ENCODE assay signal across 8 mouse cellular contexts in the genomic region with DNA sequence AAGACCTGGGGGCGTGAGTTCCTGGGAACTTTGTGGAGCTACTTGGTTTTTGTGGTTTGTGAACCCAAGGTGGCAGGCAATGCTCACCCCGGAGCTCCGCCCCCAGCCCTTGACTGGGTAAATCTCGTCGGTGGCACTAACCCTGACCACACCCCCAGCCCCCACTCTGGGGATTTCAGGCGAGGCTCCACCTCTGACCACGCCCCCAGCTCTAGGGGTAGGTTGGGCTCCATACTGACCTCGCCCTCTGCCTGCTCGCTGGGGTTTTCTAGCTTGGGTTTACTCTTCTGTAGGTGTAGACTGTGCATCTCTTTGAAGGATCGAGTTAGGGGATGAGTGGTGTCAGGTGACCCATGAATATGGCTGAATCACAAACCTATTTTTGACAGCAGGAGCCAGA. TPM values are rescaled to one million over a fixed set of nuclear protein-coding genes. Genes with fewer than 3 reads are reported as not detected.
DNase-seq lines count a peak whose midpoint lies in the region; ATAC-seq lines count a peak whose summit lies in the region.

No protein-coding gene starts in this region.

- H3K36me3 ChIP-seq in hindbrain, embryonic 10.5 days, result peaks cover 38% of the 10 kb centered on the region
- no peaks in the 10 kb centered on the region for H3K36me3 ChIP-seq in hindbrain, embryonic 11.5 days (ENCODE audit: control insufficient read depth, insufficient read depth, low read length)
- peaks cover 21% of the 10 kb centered on the region; the same call in 1 of the 2 replicates for H3K36me3 ChIP-seq in kidney, embryonic 16.5 days (ENCODE audit: insufficient read depth, low read length)
- peaks cover 27% of the 10 kb centered on the region for H3K36me3 ChIP-seq in midbrain, embryonic 14.5 days (ENCODE audit: control insufficient read depth, insufficient read depth, low read length)

- 9% methylated on average over 10 of the region's 10 CpGs for WGBS in hindbrain, embryonic 10.5 days
- 12% methylated on average over 10 of the region's 10 CpGs for WGBS in hindbrain, embryonic 11.5 days
- WGBS in kidney, embryonic 16.5 days, result 8% methylated on average over 10 of the region's 10 CpGs
- 13% methylated on average over 10 of the region's 10 CpGs for WGBS in midbrain, embryonic 14.5 days

- 0 out of 2 replicates have a peak overlapping the region, but pooled peaks have one; percentile 2 for H3K4me3 ChIP-seq in hindbrain, embryonic 10.5 days
- H3K4me3 ChIP-seq in hindbrain, embryonic 11.5 days (ENCODE audit: low read depth, low read length), result no peak overlapping the region
- no peak overlapping the region for H3K4me3 ChIP-seq in kidney, embryonic 16.5 days (ENCODE audit: low read length)
- no peak overlapping the region for H3K4me3 ChIP-seq in midbrain, embryonic 14.5 days (replicated peaks; ENCODE audit: low read depth, low read length)

- H3K27me3 ChIP-seq in hindbrain, embryonic 10.5 days (ENCODE audit: insufficient read depth, poor library complexity, severe bottlenecking), result peaks cover 31% of the 10 kb centered on the region
- peaks cover 19% of the 10 kb centered on the region for H3K27me3 ChIP-seq in hindbrain, embryonic 11.5 days (ENCODE audit: control insufficient read depth, insufficient read depth, low read length)
- H3K27me3 ChIP-seq in kidney, embryonic 16.5 days (ENCODE audit: insufficient read depth, low read length), result peaks cover 20% of the 10 kb centered on the region
- H3K27me3 ChIP-seq in midbrain, embryonic 14.5 days (ENCODE audit: control insufficient read depth, insufficient read depth, low read length), result peaks cover 16% of the 10 kb centered on the region

- H3K27ac ChIP-seq in hindbrain, embryonic 10.5 days, result no peak overlapping the region
- no peak overlapping the region for H3K27ac ChIP-seq in hindbrain, embryonic 11.5 days (ENCODE audit: low read depth, low read length)
- no peak overlapping the region for H3K27ac ChIP-seq in kidney, embryonic 16.5 days (ENCODE audit: low read length)
- H3K27ac ChIP-seq in midbrain, embryonic 14.5 days (replicated peaks; ENCODE audit: low read depth, low read length), result no peak overlapping the region

- H3K9me3 ChIP-seq in hindbrain, embryonic 10.5 days, result no peaks in the 10 kb centered on the region
- H3K9me3 ChIP-seq in hindbrain, embryonic 11.5 days (ENCODE audit: control insufficient read depth, low read length), result no peaks in the 10 kb centered on the region
- no peaks in the 10 kb centered on the region for H3K9me3 ChIP-seq in kidney, embryonic 16.5 days (ENCODE audit: low read length)
- no peaks in the 10 kb centered on the region for H3K9me3 ChIP-seq in midbrain, embryonic 14.5 days (ENCODE audit: control insufficient read depth, low read length)

- no peak for ATAC-seq in hindbrain, embryonic 11.5 days (ENCODE audit: low FRiP score)
- peak; percentile 17; the same call in 1 of the 2 replicates for ATAC-seq in kidney, embryonic 16.5 days (ENCODE audit: low FRiP score, low TSS enrichment)
- ATAC-seq in megakaryocyte, adult 5-6 weeks (ENCODE audit: poor library complexity, severe bottlenecking), result peak; percentile 82
- no peak for ATAC-seq in midbrain, embryonic 14.5 days (ENCODE audit: low FRiP score, low TSS enrichment)

- peaks cover 31% of the 10 kb centered on the region for H3K4me1 ChIP-seq in hindbrain, embryonic 10.5 days (replicated peaks)
- no peaks in the 10 kb centered on the region; the same call in 1 of the 2 replicates for H3K4me1 ChIP-seq in hindbrain, embryonic 11.5 days (replicated peaks; ENCODE audit: control insufficient read depth, insufficient read depth, low read length)
- H3K4me1 ChIP-seq in kidney, embryonic 16.5 days (ENCODE audit: insufficient read depth, low read length), result peaks cover 9% of the 10 kb centered on the region; the same call in 1 of the 2 replicates
- H3K4me1 ChIP-seq in midbrain, embryonic 14.5 days (ENCODE audit: control insufficient read depth, insufficient read depth, low read length), result 0 out of 2 replicates have a peak, but pooled peaks cover 1% of the 10 kb centered on the region

- no peak overlapping the region for H3K9ac ChIP-seq in hindbrain, embryonic 11.5 days (ENCODE audit: low read depth, low read length)
- no peak overlapping the region for H3K9ac ChIP-seq in kidney, embryonic 16.5 days (replicated peaks; ENCODE audit: low read length)
- no peak overlapping the region for H3K9ac ChIP-seq in midbrain, embryonic 14.5 days (replicated peaks; ENCODE audit: low read length)

- peak; percentile 39 for DNase-seq in hindbrain, embryonic 10.5 days (ENCODE audit: low spot score)
- no peak for DNase-seq in hindbrain, embryonic 11.5 days (ENCODE audit: low spot score)
- peak; percentile 63 for DNase-seq in embryo, embryonic 9.5 days (ENCODE audit: extremely low spot score)
- DNase-seq in thymus, postnatal 25 days, result peak; percentile 75
- no peak for DNase-seq in midbrain, embryonic 14.5 days
- DNase-seq in layer of hippocampus, postnatal 10 days (ENCODE audit: low spot score in 2 of 2), result no peak

- no peak overlapping the region for H3K4me2 ChIP-seq in hindbrain, embryonic 11.5 days (replicated peaks; ENCODE audit: low read depth, low read length)
- no peak overlapping the region for H3K4me2 ChIP-seq in kidney, embryonic 16.5 days (replicated peaks; ENCODE audit: low read depth, low read length)
- H3K4me2 ChIP-seq in midbrain, embryonic 14.5 days (ENCODE audit: low read length), result no peak overlapping the region

RNA-seq across cellular contexts. Expression of a gene that starts 4.7 kb away (rescaled TPM):
- polyA plus RNA-seq in hindbrain, embryonic 10.5 days (2016; fragmentation: Nextera tagmentation; extraction: Ambion mirVana), result 0.61 and 0.93 TPM in 2 replicates
- 0.24 and 0.29 TPM in 2 replicates for polyA plus RNA-seq in hindbrain, embryonic 11.5 days (2014; fragmentation: Nextera tagmentation; extraction: Ambion mirVana)
- 0.66 and 0.71 TPM in 2 replicates for polyA plus RNA-seq in kidney, embryonic 16.5 days (2015; fragmentation: Nextera tagmentation; extraction: Ambion mirVana)
- not detected in 2 replicates for total RNA-seq in megakaryocyte, adult 5-6 weeks (2015)
- total RNA-seq in megakaryocyte, adult 5-6 weeks (2017), result not detected in 2 replicates
- 6.2 and 7.3 TPM in 2 replicates for polyA plus RNA-seq in midbrain, embryonic 14.5 days (2014; fragmentation: Nextera tagmentation; extraction: Ambion mirVana)
- 10 to 100 TPM; 20.4 to 25.9 TPM for total RNA-seq in layer of hippocampus, postnatal 10 days (2021)

RNA-seq across cellular contexts. Expression of a gene that starts 6.4 kb away (rescaled TPM):
- polyA plus RNA-seq in hindbrain, embryonic 10.5 days (2016; fragmentation: Nextera tagmentation; extraction: Ambion mirVana), result 314 and 327 TPM in 2 replicates
- polyA plus RNA-seq in hindbrain, embryonic 11.5 days (2014; fragmentation: Nextera tagmentation; extraction: Ambion mirVana), result 260 and 271 TPM in 2 replicates
- polyA plus RNA-seq in kidney, embryonic 16.5 days (2015; fragmentation: Nextera tagmentation; extraction: Ambion mirVana), result 248 and 262 TPM in 2 replicates
- 56.6 and 58.0 TPM in 2 replicates for total RNA-seq in megakaryocyte, adult 5-6 weeks (2015)
- total RNA-seq in megakaryocyte, adult 5-6 weeks (2017), result 104 and 130 TPM in 2 replicates
- 256 and 328 TPM in 2 replicates for polyA plus RNA-seq in midbrain, embryonic 14.5 days (2014; fragmentation: Nextera tagmentation; extraction: Ambion mirVana)
- total RNA-seq in layer of hippocampus, postnatal 10 days (2021), result 10 to 100 TPM; 52.3 to 54.0 TPM

RNA-seq across cellular contexts. Expression of a gene that starts 6.5 kb away (rescaled TPM):
- polyA plus RNA-seq in hindbrain, embryonic 10.5 days (2016; fragmentation: Nextera tagmentation; extraction: Ambion mirVana), result 46.3 and 52.9 TPM in 2 replicates
- polyA plus RNA-seq in hindbrain, embryonic 11.5 days (2014; fragmentation: Nextera tagmentation; extraction: Ambion mirVana), result 25.1 and 25.4 TPM in 2 replicates
- polyA plus RNA-seq in kidney, embryonic 16.5 days (2015; fragmentation: Nextera tagmentation; extraction: Ambion mirVana), result 52.6 and 54.0 TPM in 2 replicates
- 10.1 and 10.4 TPM in 2 replicates for total RNA-seq in megakaryocyte, adult 5-6 weeks (2015)
- total RNA-seq in megakaryocyte, adult 5-6 weeks (2017), result 9.1 and 15.1 TPM in 2 replicates
- polyA plus RNA-seq in midbrain, embryonic 14.5 days (2014; fragmentation: Nextera tagmentation; extraction: Ambion mirVana), result 60.5 and 62.7 TPM in 2 replicates
- total RNA-seq in layer of hippocampus, postnatal 10 days (2021), result 10 to 100 TPM; 80.4 to 97.8 TPM

RNA-seq across cellular contexts. Expression of a gene that starts 22.1 kb away (rescaled TPM):
- 2,287 and 2,328 TPM in 2 replicates for polyA plus RNA-seq in hindbrain, embryonic 10.5 days (2016; fragmentation: Nextera tagmentation; extraction: Ambion mirVana)
- polyA plus RNA-seq in hindbrain, embryonic 11.5 days (2014; fragmentation: Nextera tagmentation; extraction: Ambion mirVana), result 1,755 and 1,772 TPM in 2 replicates
- 1,744 and 2,086 TPM in 2 replicates for polyA plus RNA-seq in kidney, embryonic 16.5 days (2015; fragmentation: Nextera tagmentation; extraction: Ambion mirVana)
- 1,171 and 1,242 TPM in 2 replicates for total RNA-seq in megakaryocyte, adult 5-6 weeks (2015)
- 206 and 296 TPM in 2 replicates for total RNA-seq in megakaryocyte, adult 5-6 weeks (2017)
- polyA plus RNA-seq in midbrain, embryonic 14.5 days (2014; fragmentation: Nextera tagmentation; extraction: Ambion mirVana), result 1,218 and 1,334 TPM in 2 replicates
- 100 to 1,000 TPM; 399 to 419 TPM for total RNA-seq in layer of hippocampus, postnatal 10 days (2021)

RNA-seq across cellular contexts. Expression of a gene that starts 23.1 kb away (rescaled TPM):
- polyA plus RNA-seq in hindbrain, embryonic 10.5 days (2016; fragmentation: Nextera tagmentation; extraction: Ambion mirVana), result 0.04 and 0.14 TPM in 2 replicates
- polyA plus RNA-seq in hindbrain, embryonic 11.5 days (2014; fragmentation: Nextera tagmentation; extraction: Ambion mirVana), result 0.05 and 0.06 TPM in 2 replicates
- 0.08 TPM in 1 of 2 replicates, not detected in the other for polyA plus RNA-seq in kidney, embryonic 16.5 days (2015; fragmentation: Nextera tagmentation; extraction: Ambion mirVana)
- not detected in 2 replicates for total RNA-seq in megakaryocyte, adult 5-6 weeks (2015)
- not detected in 2 replicates for total RNA-seq in megakaryocyte, adult 5-6 weeks (2017)
- polyA plus RNA-seq in midbrain, embryonic 14.5 days (2014; fragmentation: Nextera tagmentation; extraction: Ambion mirVana), result 0.26 TPM in 1 of 2 replicates, not detected in the other
- under 1 TPM; 0.11 to 0.16 TPM for total RNA-seq in layer of hippocampus, postnatal 10 days (2021)

Comparison
In these comparisons a context has a peak if more than half of its experiments do, and no peak if none do; other contexts are left out.
1. DNase-seq: peak in hindbrain, embryonic 10.5 days (single experiment), embryo, embryonic 9.5 days (single experiment) and thymus, postnatal 25 days (single experiment); none in hindbrain, embryonic 11.5 days (single experiment), midbrain, embryonic 14.5 days (single experiment) and layer of hippocampus, postnatal 10 days (0 of 2).
2. ATAC-seq: peak in kidney, embryonic 16.5 days (single experiment) and megakaryocyte, adult 5-6 weeks (single experiment); none in hindbrain, embryonic 11.5 days (single experiment) and midbrain, embryonic 14.5 days (single experiment).